Mouse (Mus musculus) kidney, adult 2 months (tissue): ENCODE data around the gene Trip12. TPM values are rescaled to one million over a fixed set of nuclear protein-coding genes. Genes with fewer than 3 reads are reported as not detected.

Source experiments
- DNase-seq: peaks from one replicate; pipeline ENCODE4 v3.0.0; 2021
- H3K27ac ChIP-seq: fragments of 200-500 bp; 2 replicates; pipeline ENCODE4 v1.5.1; 2012; ENCODE audit warnings: low read depth, low read length, control low read depth, inconsistent platforms; ENCODE audit not compliant: insufficient read depth
- H3K27me3 ChIP-seq: fragments of 200-500 bp; replicated peaks from 2 replicates; pipeline ENCODE4 v1.6.1; 2012; ENCODE audit warnings: mild to moderate bottlenecking, moderate library complexity, low read length, inconsistent platforms; ENCODE audit not compliant: control insufficient read depth, insufficient read depth
- H3K36me3 ChIP-seq: fragments of 200-500 bp; 2 replicates; pipeline ENCODE4 v1.6.1; 2012; ENCODE audit warnings: mild to moderate bottlenecking, moderate library complexity, low read length, inconsistent platforms; ENCODE audit not compliant: control insufficient read depth, insufficient read depth
- H3K4me1 ChIP-seq: fragments of 200-500 bp; 2 replicates; pipeline ENCODE4 v1.6.1; 2011; ENCODE audit warnings: low read length; ENCODE audit not compliant: control insufficient read depth, insufficient read depth
- H3K4me3 ChIP-seq: fragments of 200-500 bp; 2 replicates; pipeline ENCODE4 v1.5.1; 2011; ENCODE audit warnings: mild to moderate bottlenecking, low read depth, low read length, control low read depth; ENCODE audit not compliant: insufficient read depth
- CTCF ChIP-seq: fragments of 200-500 bp; conservative IDR thresholded peaks from 2 replicates; pipeline ENCODE4 v1.5.1; 2011; ENCODE audit warnings: low read depth, mild to moderate bottlenecking, control low read depth, low read length, moderate library complexity, mixed read lengths; ENCODE audit not compliant: insufficient read depth, insufficient read length
- POLR2A ChIP-seq: fragments of 200-500 bp; IDR thresholded peaks from one replicate; pipeline ENCODE4 v1.6.1; 2011; ENCODE audit warnings: low read depth, low read length, control low read depth
- WGBS: fragments of 180-500 bp; shearing (Covaris S2); methylation state at CpG from one replicate; pipeline ENCODE4 v1.1.7; 2018; 5-methylcytosine and 5-hydroxymethylcytosine counted together
- polyA plus RNA-seq: library from polyadenylated mRNA; depleted of rRNA; stranded (reverse); fragments of >200 nt; gene quantifications from 2 replicates; pipeline ENCODE4 v1.2.3, GENCODE M21; 2012

Gene Trip12
- polyA plus RNA-seq, 1 experiment, result 35.7 TPM

DNA sequence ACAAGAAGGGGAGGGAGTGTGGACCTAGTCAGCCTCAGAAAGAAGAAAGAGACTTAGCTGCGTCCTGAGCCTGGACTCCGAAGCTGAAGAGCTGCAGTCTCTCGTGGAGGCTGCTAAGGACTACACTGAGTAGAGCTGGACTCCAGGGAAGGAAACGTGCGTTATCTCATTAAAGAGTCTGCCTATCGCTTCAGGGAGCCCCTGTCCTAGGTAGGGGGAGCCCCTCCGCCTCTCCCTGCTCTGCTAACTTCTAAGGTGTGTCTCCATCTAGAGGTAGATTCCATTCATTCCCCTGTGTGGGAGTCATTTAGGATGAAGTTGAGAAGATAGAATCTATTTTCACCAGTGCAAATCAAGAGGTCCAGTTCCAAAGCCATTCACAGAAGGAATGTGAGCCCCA lies 29.2 kb upstream of the Trip12 start:
- TF ChIP-seq CTCF, result no peak
- no peak for TF ChIP-seq POLR2A
- Histone ChIP-seq H3K27me3 (no peaks in the 10 kb centered on the region), H3K27ac (peak overlapping the region; percentile 28), H3K4me3 (no peak overlapping the region), H3K4me1 (peaks cover 39% of the 10 kb centered on the region; the same call in 1 of the 2 replicates), H3K36me3 (no peaks in the 10 kb centered on the region)
- DNase-seq, result peak; percentile 36
- WGBS, result 34% methylated on average over 7 of the region's 7 CpGs

GRCm38 (mm10) chr1:84868841-84869240 lies 28.5 kb upstream of the Trip12 start:
- Histone ChIP-seq H3K4me3 (no peak overlapping the region), H3K27me3 (no peaks in the 10 kb centered on the region), H3K4me1 (peaks cover 36% of the 10 kb centered on the region; the same call in 1 of the 2 replicates), H3K36me3 (no peaks in the 10 kb centered on the region), H3K27ac (no peak overlapping the region; the same call in 1 of the 2 replicates)
- TF ChIP-seq CTCF (no peak), POLR2A (no peak)
- WGBS, result 62% methylated on average over 4 of the region's 4 CpGs
- no peak for DNase-seq

DNA sequence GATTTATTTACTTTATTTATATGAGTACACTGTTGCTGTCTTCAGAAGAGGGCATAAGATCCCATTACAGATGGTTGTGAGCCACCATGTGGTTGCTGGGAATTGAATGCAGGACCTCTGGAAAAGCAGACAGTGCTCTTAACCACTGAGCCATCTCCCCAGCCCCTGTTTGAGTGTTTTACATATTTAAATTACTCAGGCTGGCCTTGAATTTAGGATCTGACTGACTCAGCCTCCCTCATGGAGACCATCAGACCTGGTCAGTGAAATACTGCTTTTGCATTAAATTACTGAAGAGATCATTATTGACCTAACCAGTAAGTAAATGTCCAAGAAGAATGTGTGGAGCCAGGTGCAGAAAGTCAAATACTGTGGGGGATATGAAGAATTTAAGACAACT lies 28.0 kb upstream of the Trip12 start:
- H3K27ac ChIP-seq, result no peak overlapping the region
- no peak for TF ChIP-seq POLR2A
- no peak for TF ChIP-seq CTCF
- no peak overlapping the region for H3K4me3 ChIP-seq
- H3K27me3 ChIP-seq, result no peaks in the 10 kb centered on the region
- no peaks in the 10 kb centered on the region for H3K36me3 ChIP-seq
- H3K4me1 ChIP-seq, result peaks cover 33% of the 10 kb centered on the region; the same call in 1 of the 2 replicates
- no peak for DNase-seq

- H3K4me3 ChIP-seq, result no peak overlapping the region
- H3K36me3 ChIP-seq, result no peaks in the 10 kb centered on the region
- peak overlapping the region; percentile 15; the same call in 1 of the 2 replicates for H3K27ac ChIP-seq
- H3K27me3 ChIP-seq, result no peaks in the 10 kb centered on the region
- no peak for DNase-seq
- TF ChIP-seq CTCF (peak; percentile 23; the same call in 1 of the 2 replicates), POLR2A (no peak)
- H3K4me1 ChIP-seq, result peaks cover 21% of the 10 kb centered on the region; the same call in 1 of the 2 replicates
- 92% methylated on average over 3 of the region's 3 CpGs for WGBS
These were observed 26.5 kb upstream of the Trip12 start for GRCm38 (mm10) chr1:84866706-84867230.

DNA sequence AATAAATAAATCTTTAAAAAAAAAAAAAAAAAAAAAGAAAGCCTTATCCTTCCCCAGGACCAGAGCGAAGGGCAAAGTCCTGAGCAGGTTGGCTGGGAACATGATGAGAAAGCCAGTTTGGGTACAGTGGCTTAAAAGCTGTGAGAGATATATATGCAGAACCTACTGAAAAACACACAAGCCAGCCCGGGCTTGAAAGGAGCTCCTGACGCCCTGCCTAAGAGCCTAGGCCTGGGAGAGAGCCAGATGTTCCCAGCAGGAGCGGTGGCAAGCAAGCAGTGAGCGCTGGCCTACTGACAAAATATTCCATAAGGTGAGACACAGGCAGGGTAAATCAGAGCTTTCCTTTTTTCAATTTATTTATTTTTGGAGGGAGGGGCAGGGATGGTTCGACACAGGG lies 25.9 kb upstream of the Trip12 start:
- DNase-seq, result peak; percentile 82
- TF ChIP-seq POLR2A (no peak), CTCF (no peak)
- H3K27me3 ChIP-seq, result no peaks in the 10 kb centered on the region
- H3K36me3 ChIP-seq, result no peaks in the 10 kb centered on the region
- peaks cover 16% of the 10 kb centered on the region; the same call in 1 of the 2 replicates for H3K4me1 ChIP-seq
- 74% methylated on average over 6 of the region's 6 CpGs for WGBS
- peak overlapping the region; percentile 15; the same call in 1 of the 2 replicates for H3K27ac ChIP-seq
- no peak overlapping the region for H3K4me3 ChIP-seq

GRCm38 (mm10) chr1:84864645-84865044 lies 24.3 kb upstream of the Trip12 start:
- H3K27ac ChIP-seq, result no peak overlapping the region
- 28% methylated on average over 2 of the region's 2 CpGs for WGBS
- H3K4me1 ChIP-seq, result peaks cover 14% of the 10 kb centered on the region; the same call in 1 of the 2 replicates
- no peaks in the 10 kb centered on the region for H3K36me3 ChIP-seq
- no peak for DNase-seq
- TF ChIP-seq CTCF (no peak), POLR2A (no peak)
- no peaks in the 10 kb centered on the region for H3K27me3 ChIP-seq
- H3K4me3 ChIP-seq, result no peak overlapping the region

DNA sequence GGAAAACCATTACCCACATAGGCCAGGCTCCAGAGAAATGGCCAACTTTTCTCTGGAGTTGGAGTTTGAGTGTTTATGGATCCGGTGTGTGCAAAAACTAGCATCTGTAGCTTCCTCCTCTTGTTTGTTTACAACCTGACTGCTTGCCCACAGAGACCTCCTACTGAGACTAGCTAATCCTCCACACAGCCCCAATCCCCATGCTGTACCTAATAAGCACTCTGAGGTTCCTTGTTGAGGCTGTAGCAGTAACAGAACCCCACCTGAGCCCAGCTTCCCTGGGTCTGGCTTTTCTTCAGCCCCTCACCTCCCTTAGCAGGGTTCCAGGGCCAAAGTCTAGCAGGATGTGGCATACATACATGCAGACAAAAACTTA lies 20.9 kb upstream of the Trip12 start:
- Histone ChIP-seq H3K36me3 (no peaks in the 10 kb centered on the region), H3K4me1 (peaks cover 4% of the 10 kb centered on the region; the same call in 1 of the 2 replicates), H3K27ac (no peak overlapping the region), H3K4me3 (no peak overlapping the region), H3K27me3 (no peaks in the 10 kb centered on the region)
- DNase-seq, result no peak
- TF ChIP-seq CTCF (no peak), POLR2A (no peak)
- 89% methylated on average over 1 of the region's 1 CpGs for WGBS
